ENCODE assay signal across 29 mouse cellular contexts in genomic region chr13:86966642-86967041, GRCm38 (mm10).
DNase-seq lines count a peak whose midpoint lies in the region; ATAC-seq and TF ChIP-seq lines count a peak whose summit lies in the region.
"Had no signal": no experiment of that assay in that cellular context is flagged by ENCODE, and none has a peak within 500 bp of the region (broad histone marks: within the 10 kb centered on the region; RNA-seq: fewer than 3 reads in every experiment).

No protein-coding gene starts in this region.

- TF ChIP-seq CTCF in midbrain, postnatal 0 days (IDR thresholded peaks at IDR 0.05), result no peak

- ATAC-seq in midbrain, embryonic 11.5 days (ENCODE audit: low FRiP score), result no peak
- ATAC-seq in midbrain, postnatal 0 days (ENCODE audit: low FRiP score), result no peak
- no peak for ATAC-seq in kidney, embryonic 16.5 days (ENCODE audit: low FRiP score, low TSS enrichment)
- ATAC-seq: activated CD4-positive, CD25-positive, alpha-beta regulatory T cell, adult 4 months; CD4-positive, CD25-positive, alpha-beta regulatory T cell, adult 4 months; forebrain, embryonic 13.5 days; forebrain, embryonic 16.5 days; hindbrain, postnatal 0 days; inflammation-experienced regulatory T-cells, adult 6 months; intestine, embryonic 16.5 days; Patski had no signal

- H3K4me1 ChIP-seq in midbrain, embryonic 11.5 days (ENCODE audit: control insufficient read depth, insufficient read depth, low read length), result no peaks in the 10 kb centered on the region
- no peaks in the 10 kb centered on the region for H3K4me1 ChIP-seq in midbrain, postnatal 0 days (ENCODE audit: insufficient read depth, low read length)
- no peaks in the 10 kb centered on the region for H3K4me1 ChIP-seq in forebrain, embryonic 10.5 days
- no peaks in the 10 kb centered on the region for H3K4me1 ChIP-seq in kidney, embryonic 16.5 days (ENCODE audit: insufficient read depth, low read length)
- H3K4me1 ChIP-seq: embryonic facial prominence, embryonic 13.5 days; forebrain, embryonic 13.5 days; heart, embryonic 10.5 days; heart, embryonic 13.5 days had no signal

- no peaks in the 10 kb centered on the region for H3K36me3 ChIP-seq in midbrain, embryonic 11.5 days (ENCODE audit: control insufficient read depth, insufficient read depth, low read length)
- H3K36me3 ChIP-seq in midbrain, postnatal 0 days (ENCODE audit: insufficient read depth, low read length), result no peaks in the 10 kb centered on the region
- no peaks in the 10 kb centered on the region for H3K36me3 ChIP-seq in forebrain, embryonic 10.5 days (replicated peaks)
- H3K36me3 ChIP-seq in kidney, embryonic 16.5 days (ENCODE audit: insufficient read depth, low read length), result no peaks in the 10 kb centered on the region
- H3K36me3 ChIP-seq: embryonic facial prominence, embryonic 13.5 days; heart, embryonic 10.5 days; heart, embryonic 13.5 days had no signal

- H3K4me2 ChIP-seq in midbrain, embryonic 11.5 days, result no peak overlapping the region
- H3K4me2 ChIP-seq in midbrain, postnatal 0 days (ENCODE audit: low read depth, low read length, poor library complexity, severe bottlenecking), result no peak overlapping the region
- H3K4me2 ChIP-seq in kidney, embryonic 16.5 days (replicated peaks; ENCODE audit: low read depth, low read length), result no peak overlapping the region
- H3K4me2 ChIP-seq: embryonic facial prominence, embryonic 13.5 days; forebrain, embryonic 13.5 days; heart, embryonic 13.5 days; hindbrain, embryonic 14.5 days had no signal

- H3K27me3 ChIP-seq in midbrain, embryonic 11.5 days (ENCODE audit: control insufficient read depth, insufficient read depth, low read length), result no peaks in the 10 kb centered on the region
- H3K27me3 ChIP-seq in midbrain, postnatal 0 days (ENCODE audit: insufficient read depth, low read length), result no peaks in the 10 kb centered on the region
- no peaks in the 10 kb centered on the region for H3K27me3 ChIP-seq in forebrain, embryonic 10.5 days (ENCODE audit: poor library complexity, severe bottlenecking)
- H3K27me3 ChIP-seq in kidney, embryonic 16.5 days (ENCODE audit: insufficient read depth, low read length), result no peaks in the 10 kb centered on the region
- H3K27me3 ChIP-seq: embryonic facial prominence, embryonic 13.5 days; forebrain, embryonic 13.5 days; heart, embryonic 13.5 days; Patski had no signal

- H3K27ac ChIP-seq in midbrain, embryonic 11.5 days (ENCODE audit: low read depth, low read length), result no peak overlapping the region
- no peak overlapping the region for H3K27ac ChIP-seq in midbrain, postnatal 0 days (ENCODE audit: low read depth, low read length)
- H3K27ac ChIP-seq in forebrain, embryonic 10.5 days, result no peak overlapping the region
- H3K27ac ChIP-seq in kidney, embryonic 16.5 days (ENCODE audit: low read length), result no peak overlapping the region
- H3K27ac ChIP-seq: embryonic facial prominence, embryonic 13.5 days; forebrain, embryonic 13.5 days; heart, adult 2 months; heart, embryonic 10.5 days; heart, embryonic 13.5 days; hindbrain, embryonic 14.5 days; hindbrain, postnatal 0 days had no signal

- no peak overlapping the region for H3K4me3 ChIP-seq in midbrain, embryonic 11.5 days (ENCODE audit: low read depth, low read length)
- no peak overlapping the region for H3K4me3 ChIP-seq in midbrain, postnatal 0 days (ENCODE audit: low read depth, low read length)
- H3K4me3 ChIP-seq in forebrain, embryonic 10.5 days, result no peak overlapping the region
- H3K4me3 ChIP-seq in kidney, embryonic 16.5 days (ENCODE audit: low read length), result no peak overlapping the region
- H3K4me3 ChIP-seq: embryonic facial prominence, embryonic 13.5 days; erythroblast, embryonic 14.5 days; forebrain, embryonic 13.5 days; heart, adult 2 months; heart, embryonic 10.5 days; heart, embryonic 13.5 days had no signal

- no peaks in the 10 kb centered on the region for H3K9me3 ChIP-seq in midbrain, embryonic 11.5 days (ENCODE audit: control insufficient read depth, low read length)
- H3K9me3 ChIP-seq in midbrain, postnatal 0 days (ENCODE audit: low read length), result no peaks in the 10 kb centered on the region
- no peaks in the 10 kb centered on the region for H3K9me3 ChIP-seq in forebrain, embryonic 10.5 days
- no peaks in the 10 kb centered on the region for H3K9me3 ChIP-seq in kidney, embryonic 16.5 days (ENCODE audit: low read length)
- H3K9me3 ChIP-seq: embryonic facial prominence, embryonic 13.5 days; forebrain, embryonic 13.5 days; heart, embryonic 10.5 days; heart, embryonic 13.5 days had no signal

- H3K9ac ChIP-seq in midbrain, embryonic 11.5 days (ENCODE audit: low read length), result no peak overlapping the region
- no peak overlapping the region for H3K9ac ChIP-seq in midbrain, postnatal 0 days (replicated peaks; ENCODE audit: low read length, poor library complexity, severe bottlenecking)
- no peak overlapping the region for H3K9ac ChIP-seq in kidney, embryonic 16.5 days (replicated peaks; ENCODE audit: low read length)
- H3K9ac ChIP-seq: embryonic facial prominence, embryonic 13.5 days; forebrain, embryonic 13.5 days; heart, embryonic 13.5 days; hindbrain, embryonic 14.5 days had no signal

- DNase-seq in midbrain, embryonic 11.5 days (ENCODE audit: low spot score, missing footprints), result peak; percentile 82
- no peak for DNase-seq in midbrain, postnatal 0 days (ENCODE audit: low spot score)
- peak; percentile 18 for DNase-seq in R1 (ENCODE audit: low read depth, low spot score)
- peak; percentile 15 for DNase-seq in retina, embryonic 14.5 days (ENCODE audit: low spot score)
- no peak for DNase-seq in forebrain, embryonic 10.5 days (ENCODE audit: extremely low spot score, low spot score)
- DNase-seq: adrenal gland, adult 8-10 months; adrenal gland, postnatal 36 days; cerebellum, adult 18-20 months; cerebellum, adult 9-10 months; cerebellum, postnatal 14 days; gastrocnemius, postnatal 10 days; gastrocnemius, postnatal 36 days; heart, adult 2 months; heart, postnatal 14 days; heart, postnatal 4 days had no signal

Comparison
In these comparisons a context has a peak if more than half of its experiments do, and no peak if none do; other contexts are left out.
1. DNase-seq: peak in midbrain, embryonic 11.5 days (single experiment), R1 (single experiment) and retina, embryonic 14.5 days (single experiment); none in midbrain, postnatal 0 days (single experiment) and forebrain, embryonic 10.5 days (single experiment).